Mouse (Mus musculus): Measurements from ENCODE around the gene Trap1a. TPM values are rescaled to one million over a fixed set of nuclear protein-coding genes. Genes with fewer than 3 reads are reported as not detected.

The Trap1a gene
- total RNA-seq, 2 experiments from 2014 or later = not detected

Other genes with a start within 250 kb of the Trap1a start
- gene Serpina7, start 248.4 kb upstream of the Trap1a start, total RNA-seq (2021) = not detected
- gene 4930513O06Rik, start 247.4 kb upstream of the Trap1a start, total RNA-seq (2021) = not detected
- not detected for gene 4933428M09Rik, start 154.5 kb upstream of the Trap1a start, total RNA-seq (2021)
- gene Mum1l1, start 123.6 kb upstream of the Trap1a start, total RNA-seq (2021) = 1 to 10 TPM; 3.9 to 7.6 TPM
- under 1 TPM; 0.17 to 0.22 TPM for gene D330045A20Rik, start 146.7 kb downstream of the Trap1a start, total RNA-seq (2021)
- 10 to 100 TPM; 58.1 to 65.6 TPM for gene Rnf128, start 229.6 kb downstream of the Trap1a start, total RNA-seq (2021)

Data from heart, postnatal 10 days (tissue).